Mouse (Mus musculus) limb, embryonic 15.5 days (tissue): ENCODE measurements around the gene Ccnf. TPM values are rescaled to one million over a fixed set of nuclear protein-coding genes. Genes with fewer than 3 reads are reported as not detected.
A peak's percentile ranks its signal among the peaks of the same experiment; 100 is the strongest.

Experiments
- ATAC-seq: fragments of 200-750 bp; cut with Nextera tagmentation; 2 replicates; pipeline ENCODE4 v1.8.0; 2017; ENCODE audit warnings: low read depth, moderate TSS enrichment; ENCODE audit not compliant: insufficient number of reproducible peaks, low FRiP score, low TSS enrichment
- H3K27ac ChIP-seq: fragments of 300-500 bp; sonication (generic); 2 replicates; pipeline ENCODE4 v1.5.1; 2015; ENCODE audit warnings: moderate library complexity, mild to moderate bottlenecking, inconsistent platforms
- H3K27me3 ChIP-seq: fragments of 300-500 bp; sonication (generic); 2 replicates; pipeline ENCODE4 v1.6.1; 2015; ENCODE audit warnings: inconsistent platforms
- H3K36me3 ChIP-seq: fragments of 300-500 bp; sonication (generic); 2 replicates; pipeline ENCODE4 v1.6.1; 2015; ENCODE audit warnings: inconsistent platforms
- H3K4me1 ChIP-seq: fragments of 300-500 bp; sonication (generic); 2 replicates; pipeline ENCODE4 v1.6.1; 2015; ENCODE audit warnings: inconsistent platforms
- H3K4me2 ChIP-seq: fragments of 300-500 bp; sonication (generic); 2 replicates; pipeline ENCODE4 v1.6.1; 2015; ENCODE audit warnings: mild to moderate bottlenecking, inconsistent platforms
- H3K4me3 ChIP-seq: fragments of 300-500 bp; sonication (generic); 2 replicates; pipeline ENCODE4 v1.5.1; 2015; ENCODE audit warnings: mild to moderate bottlenecking, inconsistent platforms
- H3K9ac ChIP-seq: fragments of 300-500 bp; sonication (generic); 2 replicates; pipeline ENCODE4 v1.6.1; 2015; ENCODE audit warnings: inconsistent platforms
- H3K9me3 ChIP-seq: fragments of 300-500 bp; sonication (generic); 2 replicates; pipeline ENCODE4 v1.6.1; 2016; ENCODE audit warnings: inconsistent platforms
- WGBS: fragments of 180-500 bp; shearing (Covaris S2); methylation state at CpG from one replicate; pipeline ENCODE4 v1.1.7; 2015; 5-methylcytosine and 5-hydroxymethylcytosine counted together
- polyA plus RNA-seq: library from polyadenylated mRNA; unstranded; fragments of >200 nt; fragmentation: Nextera tagmentation; extraction: Ambion mirVana; gene quantifications from 2 replicates; pipeline ENCODE4 v1.2.1, GENCODE M21; 2015

The Ccnf gene
- polyA plus RNA-seq, 1 experiment from 2014 or later, result 45.0 TPM

DNA sequence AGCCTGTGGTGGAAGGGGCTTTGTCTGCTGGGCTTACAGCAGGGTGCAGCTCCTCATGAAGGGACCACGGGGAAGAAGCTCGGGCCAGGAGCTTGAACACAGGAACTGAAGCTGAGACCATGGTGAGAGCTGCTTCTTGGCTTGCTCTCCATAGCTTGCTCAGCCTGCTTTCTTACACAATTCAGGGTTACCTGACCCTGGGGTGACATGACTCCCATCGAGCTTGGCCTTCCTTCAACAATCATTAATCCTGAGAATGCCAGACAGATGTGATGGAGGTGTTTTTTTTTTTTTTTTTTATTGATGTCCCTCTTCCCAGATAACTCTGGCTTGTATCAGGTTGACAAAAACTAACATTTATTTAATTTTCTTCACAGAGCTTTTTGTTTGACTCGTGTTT is 7.7 kb upstream of the Ccnf start:
- Histone ChIP-seq H3K27me3 (no peaks in the 10 kb centered on the region), H3K4me2 (no peak overlapping the region), H3K4me1 (no peaks in the 10 kb centered on the region), H3K9me3 (no peaks in the 10 kb centered on the region), H3K36me3 (no peaks in the 10 kb centered on the region), H3K9ac (no peak overlapping the region), H3K4me3 (no peak overlapping the region), H3K27ac (no peak overlapping the region)
- ATAC-seq, result no peak
- 61% methylated on average over 4 of the region's 4 CpGs for WGBS

- Histone ChIP-seq H3K9ac (no peak overlapping the region), H3K4me3 (no peak overlapping the region), H3K4me1 (peaks cover 14% of the 10 kb centered on the region), H3K36me3 (peaks cover 16% of the 10 kb centered on the region), H3K4me2 (no peak overlapping the region), H3K9me3 (no peaks in the 10 kb centered on the region), H3K27ac (0 out of 2 replicates have a peak overlapping the region, but pooled peaks have one; percentile 76), H3K27me3 (no peaks in the 10 kb centered on the region)
- 93% methylated on average over 2 of the region's 2 CpGs for WGBS
- no peak for ATAC-seq
These were observed 1.0 kb upstream of the Ccnf start for GRCm38 (mm10) chr17:24252329-24252728.

- WGBS, result under 1% methylated on average over 32 of the region's 32 CpGs
- Histone ChIP-seq H3K27ac (peak overlapping the region; percentile 54), H3K4me1 (peaks cover 14% of the 10 kb centered on the region), H3K27me3 (no peaks in the 10 kb centered on the region), H3K36me3 (peaks cover 27% of the 10 kb centered on the region), H3K9ac (peak overlapping the region; percentile 56), H3K4me2 (peak overlapping the region; percentile 70), H3K9me3 (no peaks in the 10 kb centered on the region), H3K4me3 (peak overlapping the region; percentile 83)
- peak; percentile 41; the same call in 1 of the 2 replicates for ATAC-seq
These were observed 330 bp downstream of the Ccnf start for GRCm38 (mm10) chr17:24250988-24251319.

DNA sequence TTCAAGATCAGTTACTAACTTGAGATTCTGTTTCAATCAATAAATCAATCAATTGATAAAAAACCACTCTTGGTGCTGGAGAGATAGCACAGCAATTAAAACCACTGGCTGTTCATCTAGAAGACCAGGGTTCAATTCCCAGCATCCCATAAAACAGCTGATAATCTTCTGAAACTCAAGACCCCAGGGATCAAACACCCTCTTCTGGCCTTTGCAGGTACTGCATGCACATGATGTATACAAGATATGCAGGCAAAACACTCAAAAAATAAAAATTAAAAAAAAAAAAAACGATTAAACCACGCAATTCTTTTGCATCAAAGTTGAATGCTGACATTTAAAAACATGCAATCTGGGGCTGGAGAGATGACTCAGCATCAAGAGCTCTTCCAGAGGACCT is 2.6 kb downstream of the Ccnf start:
- 97% methylated on average over 2 of the region's 2 CpGs for WGBS
- Histone ChIP-seq H3K36me3 (peaks cover 45% of the 10 kb centered on the region), H3K9me3 (0 out of 2 replicates have a peak, but pooled peaks cover 6% of the 10 kb centered on the region), H3K9ac (no peak overlapping the region), H3K27me3 (no peaks in the 10 kb centered on the region), H3K4me3 (no peak overlapping the region), H3K4me1 (peaks cover 14% of the 10 kb centered on the region), H3K4me2 (no peak overlapping the region), H3K27ac (no peak overlapping the region)
- no peak for ATAC-seq

DNA sequence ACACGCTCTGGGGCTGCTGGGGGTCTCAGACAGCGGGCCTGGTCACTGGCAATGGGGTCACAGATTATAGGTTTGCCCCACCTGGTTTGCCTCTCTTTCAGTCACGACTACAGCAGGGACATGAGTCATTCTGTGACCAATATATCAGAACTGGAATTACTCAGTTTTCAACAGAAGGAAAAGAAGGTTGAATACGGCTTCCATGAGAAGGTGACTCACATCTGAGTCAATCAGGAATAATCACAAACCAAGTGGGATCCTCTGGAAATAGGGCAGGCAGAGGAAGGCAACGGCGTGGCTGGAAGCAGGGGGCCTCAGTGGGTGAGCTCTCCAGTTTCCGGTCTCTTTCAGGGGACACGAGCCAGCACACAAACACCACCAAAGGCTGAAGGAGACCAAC is 7.2 kb downstream of the Ccnf start:
- Histone ChIP-seq H3K9me3 (0 out of 2 replicates have a peak, but pooled peaks cover 6% of the 10 kb centered on the region), H3K36me3 (peaks cover 87% of the 10 kb centered on the region), H3K4me2 (no peak overlapping the region), H3K4me1 (no peaks in the 10 kb centered on the region), H3K27ac (no peak overlapping the region), H3K9ac (no peak overlapping the region), H3K4me3 (no peak overlapping the region), H3K27me3 (no peaks in the 10 kb centered on the region)
- no peak for ATAC-seq
- WGBS, result 98% methylated on average over 8 of the region's 8 CpGs

DNA sequence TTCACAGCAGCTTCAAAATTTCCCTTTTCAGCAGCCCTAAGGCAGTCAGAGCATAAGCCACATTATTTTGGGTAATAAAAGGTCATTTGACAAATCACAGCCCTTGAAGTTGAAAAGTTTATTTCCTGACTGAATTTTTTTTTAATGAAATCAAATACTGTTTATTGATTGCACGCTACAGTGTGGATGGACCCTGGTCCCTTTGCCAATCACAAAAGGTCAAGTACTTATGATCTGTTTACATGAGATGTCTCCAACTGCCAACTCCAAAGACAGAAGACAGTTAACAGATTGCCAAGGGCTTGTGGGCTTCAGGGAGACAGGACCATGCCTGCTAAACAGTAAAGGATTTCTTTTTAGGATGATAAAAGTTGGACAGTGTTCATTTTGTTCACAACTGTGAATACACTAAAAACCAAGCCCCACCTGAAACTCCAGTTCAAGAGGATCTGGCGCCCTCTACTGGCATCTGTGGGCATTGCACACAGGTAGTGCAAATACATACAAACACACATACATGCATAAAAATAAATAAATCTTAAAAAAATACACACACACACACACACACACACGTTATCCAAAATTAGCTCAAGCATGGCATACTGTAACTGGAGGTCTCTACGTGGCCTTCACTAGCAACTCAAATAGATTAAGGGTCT is 7.8 kb downstream of the Ccnf start:
- H3K36me3 ChIP-seq, result peaks cover 87% of the 10 kb centered on the region
- ATAC-seq, result no peak
- WGBS, result 90% methylated on average over 4 of the region's 4 CpGs
- H3K9ac ChIP-seq, result no peak overlapping the region
- H3K9me3 ChIP-seq, result 0 out of 2 replicates have a peak, but pooled peaks cover 6% of the 10 kb centered on the region
- no peak overlapping the region for H3K27ac ChIP-seq
- no peak overlapping the region for H3K4me3 ChIP-seq
- H3K27me3 ChIP-seq, result no peaks in the 10 kb centered on the region
- H3K4me1 ChIP-seq, result no peaks in the 10 kb centered on the region
- no peak overlapping the region for H3K4me2 ChIP-seq

DNA sequence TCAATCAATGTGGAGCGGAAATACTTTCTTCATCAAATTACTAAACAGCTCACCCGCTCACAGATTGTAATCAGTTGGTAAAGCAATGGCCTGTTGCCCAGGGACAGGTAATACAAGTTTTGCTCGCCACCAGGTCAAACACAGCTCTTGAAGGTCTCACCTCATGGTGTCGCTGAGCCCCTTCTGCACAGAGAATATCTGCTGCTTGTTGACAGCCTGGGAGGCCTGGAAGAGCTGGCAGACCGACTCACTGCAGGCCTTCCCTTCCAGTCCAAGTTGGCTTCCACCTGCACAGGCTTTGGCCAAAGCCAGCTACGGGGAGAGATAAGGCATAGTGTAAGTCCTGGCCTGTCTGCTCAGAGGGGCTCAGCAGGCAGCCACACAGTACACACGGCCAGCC is 14.4 kb downstream of the Ccnf start:
- H3K4me1 ChIP-seq, result no peaks in the 10 kb centered on the region

GRCm38 (mm10) chr17:24236479-24236878 is 14.8 kb downstream of the Ccnf start:
- no peaks in the 10 kb centered on the region for H3K4me1 ChIP-seq
- H3K27me3 ChIP-seq, result no peaks in the 10 kb centered on the region
- no peak overlapping the region for H3K4me3 ChIP-seq
- no peak for ATAC-seq
- H3K9ac ChIP-seq, result no peak overlapping the region
- 97% methylated on average over 1 of the region's 1 CpGs for WGBS
- no peaks in the 10 kb centered on the region for H3K9me3 ChIP-seq
- H3K4me2 ChIP-seq, result no peak overlapping the region
- peaks cover 98% of the 10 kb centered on the region for H3K36me3 ChIP-seq
- no peak overlapping the region for H3K27ac ChIP-seq

More for the DNA sequence above, 14.4 kb downstream of the Ccnf start:
- ATAC-seq, result no peak
- no peaks in the 10 kb centered on the region for H3K27me3 ChIP-seq
- no peak overlapping the region for H3K4me3 ChIP-seq
- H3K9me3 ChIP-seq, result no peaks in the 10 kb centered on the region
- 91% methylated on average over 7 of the region's 7 CpGs for WGBS
- no peak overlapping the region for H3K9ac ChIP-seq
- H3K4me2 ChIP-seq, result no peak overlapping the region
- peaks cover 98% of the 10 kb centered on the region for H3K36me3 ChIP-seq
- no peak overlapping the region for H3K27ac ChIP-seq

DNA sequence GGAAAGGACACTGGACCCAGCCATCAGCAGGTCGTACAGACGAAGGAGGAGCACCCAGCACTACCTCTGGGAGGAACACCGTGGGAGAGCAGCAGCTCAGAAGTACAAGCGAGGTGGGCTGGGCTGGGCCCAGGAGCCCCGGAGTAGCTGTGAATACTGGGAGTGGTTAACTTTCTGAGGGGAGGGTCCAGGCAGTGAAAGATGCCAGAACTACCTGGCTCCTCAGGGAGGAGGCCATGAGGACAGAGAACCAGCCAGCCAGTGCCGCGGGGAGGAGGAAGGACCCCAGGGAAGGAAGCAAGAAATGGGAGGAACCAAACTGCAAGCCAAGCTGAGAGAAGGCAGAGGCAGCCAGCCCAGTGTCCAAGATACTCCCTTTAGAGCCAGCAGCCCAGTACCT is 23.3 kb downstream of the Ccnf start:
- no peaks in the 10 kb centered on the region for H3K4me1 ChIP-seq
- H3K36me3 ChIP-seq, result peaks cover 90% of the 10 kb centered on the region
- WGBS, result 80% methylated on average over 7 of the region's 7 CpGs
- no peaks in the 10 kb centered on the region for H3K27me3 ChIP-seq
- no peaks in the 10 kb centered on the region for H3K9me3 ChIP-seq
- no peak overlapping the region for H3K9ac ChIP-seq
- no peak overlapping the region for H3K27ac ChIP-seq
- no peak for ATAC-seq
- H3K4me3 ChIP-seq, result no peak overlapping the region
- H3K4me2 ChIP-seq, result no peak overlapping the region

- 91% methylated on average over 8 of the region's 8 CpGs for WGBS
- H3K27ac ChIP-seq, result no peak overlapping the region
- no peaks in the 10 kb centered on the region for H3K27me3 ChIP-seq
- H3K9ac ChIP-seq, result no peak overlapping the region
- H3K9me3 ChIP-seq, result no peaks in the 10 kb centered on the region
- no peak for ATAC-seq
- H3K36me3 ChIP-seq, result peaks cover 84% of the 10 kb centered on the region
- no peak overlapping the region for H3K4me2 ChIP-seq
- H3K4me3 ChIP-seq, result no peak overlapping the region
- no peaks in the 10 kb centered on the region for H3K4me1 ChIP-seq
These were observed 24.6 kb downstream of the Ccnf start for GRCm38 (mm10) chr17:24226721-24227120.

DNA sequence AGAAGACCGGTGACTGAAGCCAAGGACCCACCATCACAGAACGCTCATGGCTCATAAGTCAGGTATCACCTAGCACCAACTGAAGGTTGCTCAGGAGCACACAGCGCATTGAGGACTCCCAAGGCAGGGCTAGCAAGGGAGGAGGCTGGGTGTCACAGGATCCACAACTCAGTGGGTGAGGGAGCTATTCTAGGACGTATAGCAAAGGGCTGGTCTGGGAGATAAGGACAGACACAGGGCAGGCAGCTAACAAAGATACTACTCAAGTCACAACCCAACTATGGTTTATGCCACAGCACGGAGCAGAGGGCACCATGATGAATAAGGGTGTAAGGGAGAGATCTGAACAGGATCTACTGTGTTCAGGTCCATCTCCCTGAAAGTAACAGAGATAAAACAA is 25.4 kb downstream of the Ccnf start:
- H3K4me1 ChIP-seq, result peaks cover 4% of the 10 kb centered on the region
- 91% methylated on average over 5 of the region's 5 CpGs for WGBS
- no peak overlapping the region for H3K27ac ChIP-seq
- H3K4me3 ChIP-seq, result no peak overlapping the region
- no peaks in the 10 kb centered on the region for H3K27me3 ChIP-seq
- H3K9me3 ChIP-seq, result no peaks in the 10 kb centered on the region
- no peak for ATAC-seq
- no peak overlapping the region for H3K9ac ChIP-seq
- H3K36me3 ChIP-seq, result peaks cover 77% of the 10 kb centered on the region
- no peak overlapping the region for H3K4me2 ChIP-seq

DNA sequence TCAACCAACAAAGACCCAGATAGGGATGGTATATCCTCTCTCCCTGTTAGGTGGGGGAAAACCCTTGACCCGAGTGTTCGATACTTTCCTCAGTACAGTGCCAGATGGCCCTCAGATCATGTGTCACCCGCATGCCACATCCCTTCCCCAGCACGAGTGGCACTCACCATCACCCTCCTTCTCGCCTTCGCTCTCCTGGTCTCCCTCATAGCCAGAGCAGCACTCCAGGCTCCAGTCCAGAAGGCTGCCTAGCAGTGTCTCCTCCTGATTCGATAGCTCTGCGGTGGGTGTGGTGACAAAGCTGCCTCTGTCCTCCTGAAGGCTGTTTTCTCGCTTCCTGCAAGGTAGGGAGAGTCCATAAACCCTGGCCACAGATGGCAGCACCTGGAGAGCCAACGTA is 26.5 kb downstream of the Ccnf start:
- peaks cover 11% of the 10 kb centered on the region for H3K4me1 ChIP-seq
- H3K36me3 ChIP-seq, result peaks cover 67% of the 10 kb centered on the region
- H3K27ac ChIP-seq, result no peak overlapping the region
- H3K9me3 ChIP-seq, result no peaks in the 10 kb centered on the region
- H3K27me3 ChIP-seq, result no peaks in the 10 kb centered on the region
- no peak overlapping the region for H3K4me3 ChIP-seq
- no peak for ATAC-seq
- H3K4me2 ChIP-seq, result no peak overlapping the region
- no peak overlapping the region for H3K9ac ChIP-seq
- WGBS, result 81% methylated on average over 10 of the region's 10 CpGs

- H3K4me2 ChIP-seq, result no peak overlapping the region
- no peak overlapping the region for H3K9ac ChIP-seq
- peaks cover 17% of the 10 kb centered on the region for H3K4me1 ChIP-seq
- no peaks in the 10 kb centered on the region for H3K9me3 ChIP-seq
- H3K27me3 ChIP-seq, result no peaks in the 10 kb centered on the region
- no peak overlapping the region for H3K4me3 ChIP-seq
- H3K27ac ChIP-seq, result no peak overlapping the region
- whole genome bisulfite sequencing, result 89% methylated on average over 5 of the region's 5 CpGs
- H3K36me3 ChIP-seq, result peaks cover 58% of the 10 kb centered on the region
- ATAC-seq, result no peak
These were observed 27.8 kb downstream of the Ccnf start for GRCm38 (mm10) chr17:24223513-24223912.
